Mouse (Mus musculus) macrophage (primary cell): Measurements from ENCODE around the gene Mov10. TPM values are rescaled to one million over a fixed set of nuclear protein-coding genes. Genes with fewer than 3 reads are reported as not detected.
"Not testable (repeated sequence)": the region's sequence is repeated elsewhere in the genome, so short reads cannot be mapped to it uniquely, and the experiment has no call there.

Experiments used
- H3K27ac ChIP-seq: fragments of 350-480 bp; formaldehyde crosslinking; 2 replicates; pipeline ENCODE4 v1.9.0; 2021
- H3K36me3 ChIP-seq: fragments of 350-480 bp; formaldehyde crosslinking; 2 replicates; pipeline ENCODE4 v1.9.0; 2021; ENCODE audit errors: inconsistent target
- H3K4me3 ChIP-seq: fragments of 350-480 bp; formaldehyde crosslinking; 2 replicates; pipeline ENCODE4 v1.9.0; 2021; ENCODE audit errors: inconsistent target
- H3K79me2 ChIP-seq: fragments of 350-480 bp; formaldehyde crosslinking; 2 replicates; pipeline ENCODE4 v1.9.0; 2021; ENCODE audit errors: inconsistent target
- whole genome bisulfite sequencing: methylation state at CpG from one replicate; pipeline ENCODE4 v1.1.7; 2026; ENCODE audit warnings: inconsistent platforms; ENCODE audit not compliant: missing documents; 5-methylcytosine and 5-hydroxymethylcytosine counted together
- polyA plus RNA-seq: library from polyadenylated mRNA; stranded (reverse); fragments of 250-400 nt; gene quantifications from 3 replicates; pipeline ENCODE4 v1.2.4, GENCODE M21; 2018; ENCODE audit warnings: inconsistent platforms
- total RNA-seq, 78 experiments: library from RNA; depleted of rRNA; stranded (reverse); fragments of 250-400 nt; gene quantifications; 1 replicate in 9 of 78; 2 replicates in 24 of 78; 3 replicates in 43 of 78; 4 replicates in 2 of 78; pipeline ENCODE4 v1.2.4; 2018; ENCODE audit warnings: inconsistent platforms in 56 of 78

Mov10 gene
- total RNA-seq (2018; cell fraction: chromatin; rRNA removed): 100 to 1,000 TPM in 9 of 26 experiments, 10 to 100 TPM in 17; 16.7 to 237 (median 59.2) TPM
- 100 to 1,000 TPM in 12 of 26 experiments, 10 to 100 TPM in 14; 23.8 to 177 (median 62.2) TPM for total RNA-seq (2018; cell fraction: cytosol; rRNA removed)
- total RNA-seq (2018; cell fraction: nucleus; rRNA removed): 100 to 1,000 TPM in 12 of 26 experiments, 10 to 100 TPM in 14; 23.7 to 199 (median 83.9) TPM
- 24.0 to 42.1 TPM (median 27.2 TPM) in 3 replicates for polyA plus RNA-seq

GRCm38 (mm10) chr3:104817991-104818748 lies at the start of gene Mov10:
Gene Mov10 (minus strand): TSS chr3:104818563.
- H3K4me3 ChIP-seq: peak within 1 kb of the TSS; percentile 82
- H3K36me3 ChIP-seq: no peaks in the 10 kb centered on the region; the same call in 1 of the 2 replicates
- peak within 1 kb of the TSS; percentile 79 for H3K27ac ChIP-seq
- WGBS: 1% methylated on average over 33 of the region's 40 CpGs
- H3K79me2 ChIP-seq: peaks cover 43% of the 10 kb centered on the region; the same call in 1 of the 2 replicates

GRCm38 (mm10) chr3:104866674-104867073 lies 48.3 kb upstream of the Mov10 start:
- peaks cover 59% of the 10 kb centered on the region for H3K79me2 ChIP-seq
- not testable (repeated sequence) for H3K4me3 ChIP-seq, H3K27ac ChIP-seq
- peaks cover 15% of the 10 kb centered on the region for H3K36me3 ChIP-seq

- peaks cover 2% of the 10 kb centered on the region for H3K36me3 ChIP-seq
- H3K79me2 ChIP-seq: peaks cover 72% of the 10 kb centered on the region
- peak overlapping the region; percentile 99 for H3K27ac ChIP-seq
- WGBS: 2% methylated on average over 11 of the region's 12 CpGs
- peak overlapping the region; percentile 96 for H3K4me3 ChIP-seq
Observed at GRCm38 (mm10) chr3:104865341-104865788, 47.0 kb upstream of the Mov10 start.

- H3K4me3 ChIP-seq: peak overlapping the region; percentile 96
- H3K27ac ChIP-seq: peak overlapping the region; percentile 99
- no peaks in the 10 kb centered on the region for H3K36me3 ChIP-seq
- WGBS: under 1% methylated on average over 37 of the region's 48 CpGs
- H3K79me2 ChIP-seq: peaks cover 78% of the 10 kb centered on the region
Observed at GRCm38 (mm10) chr3:104864651-104865340, 46.4 kb upstream of the Mov10 start.

GRCm38 (mm10) chr3:104863786-104864650 lies 45.7 kb upstream of the Mov10 start, which contains the start of the genes St7l and Capza1:
Gene St7l (plus strand): TSS chr3:104864005.
Gene Capza1 (minus strand): TSS chr3:104864505.
- Histone ChIP-seq H3K79me2 (peaks cover 86% of the 10 kb centered on the region), H3K36me3 (no peaks in the 10 kb centered on the region), H3K27ac (peak within 1 kb of the TSS; percentile 99), H3K4me3 (peak within 1 kb of the TSS; percentile 96)
- WGBS: under 1% methylated on average over 43 of the region's 43 CpGs

GRCm38 (mm10) chr3:104858560-104858959 lies 40.2 kb upstream of the Mov10 start:
- Histone ChIP-seq H3K79me2 (peaks cover 100% of the 10 kb centered on the region), H3K36me3 (peaks cover 12% of the 10 kb centered on the region), H3K27ac (no peak overlapping the region), H3K4me3 (no peak overlapping the region)
- no CpG with 5 or more reads among the region's 1 CpGs for WGBS

- 31% methylated on average over 1 of the region's 1 CpGs for WGBS
- H3K4me3 ChIP-seq: no peak overlapping the region
- peaks cover 12% of the 10 kb centered on the region for H3K36me3 ChIP-seq
- peaks cover 100% of the 10 kb centered on the region for H3K79me2 ChIP-seq
- no peak overlapping the region for H3K27ac ChIP-seq
Observed at GRCm38 (mm10) chr3:104856106-104856505, 37.7 kb upstream of the Mov10 start.

GRCm38 (mm10) chr3:104854866-104855265 lies 36.5 kb upstream of the Mov10 start:
- H3K4me3 ChIP-seq: no peak overlapping the region
- peaks cover 100% of the 10 kb centered on the region for H3K79me2 ChIP-seq
- peak overlapping the region; percentile 13; the same call in 1 of the 2 replicates for H3K27ac ChIP-seq
- H3K36me3 ChIP-seq: peaks cover 12% of the 10 kb centered on the region

- peaks cover 100% of the 10 kb centered on the region for H3K79me2 ChIP-seq
- H3K4me3 ChIP-seq: no peak overlapping the region
- no peak overlapping the region for H3K27ac ChIP-seq
- 91% methylated on average over 1 of the region's 1 CpGs for WGBS
- H3K36me3 ChIP-seq: peaks cover 12% of the 10 kb centered on the region
Observed at GRCm38 (mm10) chr3:104854465-104854864, 36.1 kb upstream of the Mov10 start.

- 94% methylated on average over 4 of the region's 4 CpGs for WGBS
- no peak overlapping the region for H3K4me3 ChIP-seq
- peaks cover 43% of the 10 kb centered on the region; the same call in 1 of the 2 replicates for H3K36me3 ChIP-seq
- H3K79me2 ChIP-seq: peaks cover 99% of the 10 kb centered on the region
- H3K27ac ChIP-seq: no peak overlapping the region
Observed at GRCm38 (mm10) chr3:104846601-104847000, 28.2 kb upstream of the Mov10 start.

GRCm38 (mm10) chr3:104841049-104841448 lies 22.7 kb upstream of the Mov10 start:
- H3K36me3 ChIP-seq: peaks cover 50% of the 10 kb centered on the region

GRCm38 (mm10) chr3:104835797-104836196 lies 17.4 kb upstream of the Mov10 start:
- Histone ChIP-seq H3K4me3 (no peak overlapping the region), H3K79me2 (peaks cover 68% of the 10 kb centered on the region; the same call in 1 of the 2 replicates), H3K36me3 (peaks cover 63% of the 10 kb centered on the region), H3K27ac (no peak overlapping the region)
- WGBS: 79% methylated on average over 3 of the region's 3 CpGs

More at GRCm38 (mm10) chr3:104841049-104841448, 22.7 kb upstream of the Mov10 start:
- 96% methylated on average over 4 of the region's 5 CpGs for WGBS
- Histone ChIP-seq H3K79me2 (peaks cover 68% of the 10 kb centered on the region), H3K27ac (no peak overlapping the region), H3K4me3 (no peak overlapping the region)

- WGBS: 78% methylated on average over 3 of the region's 3 CpGs
- H3K79me2 ChIP-seq: peaks cover under 1% of the 10 kb centered on the region; the same call in 1 of the 2 replicates
- no peak overlapping the region for H3K4me3 ChIP-seq
- no peak overlapping the region for H3K27ac ChIP-seq
- peaks cover 21% of the 10 kb centered on the region for H3K36me3 ChIP-seq
Observed at GRCm38 (mm10) chr3:104822413-104822812, 4.0 kb upstream of the Mov10 start.

GRCm38 (mm10) chr3:104820426-104820825 lies 2.1 kb upstream of the Mov10 start:
- H3K79me2 ChIP-seq: peaks cover 20% of the 10 kb centered on the region; the same call in 1 of the 2 replicates
- H3K4me3 ChIP-seq: no peak overlapping the region
- WGBS: 75% methylated on average over 1 of the region's 1 CpGs
- no peak overlapping the region for H3K27ac ChIP-seq
- H3K36me3 ChIP-seq: peaks cover 4% of the 10 kb centered on the region
